Mouse (Mus musculus): Measurements from ENCODE around the gene 9330159F19Rik.
A peak's percentile ranks its signal among the peaks of the same experiment; 100 is the strongest.

9330159F19Rik gene

GRCm38 (mm10) chr10:29211453-29211852 lies at the start of gene 9330159F19Rik:
Gene 9330159F19Rik (plus strand): TSS chr10:29211606.
- DNase-seq, result peak; percentile 82

GRCm38 (mm10) chr10:29161664-29162063 lies 49.7 kb upstream of the 9330159F19Rik start:
- no peak for DNase-seq

GRCm38 (mm10) chr10:29173778-29174177 lies 37.6 kb upstream of the 9330159F19Rik start:
- no peak for DNase-seq

- DNase-seq, result no peak
These were observed 35.8 kb upstream of the 9330159F19Rik start for GRCm38 (mm10) chr10:29175656-29176055.

GRCm38 (mm10) chr10:29176881-29177280 lies 34.5 kb upstream of the 9330159F19Rik start:
- no peak for DNase-seq

- DNase-seq, result no peak
These were observed 33.4 kb upstream of the 9330159F19Rik start for GRCm38 (mm10) chr10:29178003-29178402.

GRCm38 (mm10) chr10:29180210-29180609 lies 31.2 kb upstream of the 9330159F19Rik start:
- no peak for DNase-seq

GRCm38 (mm10) chr10:29181046-29181445 lies 30.4 kb upstream of the 9330159F19Rik start:
- DNase-seq, result no peak

- DNase-seq, result no peak
These were observed 17.6 kb upstream of the 9330159F19Rik start for GRCm38 (mm10) chr10:29193769-29194168.

- no peak for DNase-seq
These were observed 14.6 kb upstream of the 9330159F19Rik start for GRCm38 (mm10) chr10:29196811-29197210.

- DNase-seq, result no peak
These were observed 12.8 kb upstream of the 9330159F19Rik start, which contains the start of gene Gm49353 for GRCm38 (mm10) chr10:29198642-29199041. Gene Gm49353 (plus strand): TSS chr10:29198954.

- no peak for DNase-seq
These were observed 11.6 kb upstream of the 9330159F19Rik start for GRCm38 (mm10) chr10:29199835-29200234.

- no peak for DNase-seq
These were observed 10.8 kb upstream of the 9330159F19Rik start for GRCm38 (mm10) chr10:29200609-29201008.

GRCm38 (mm10) chr10:29206730-29207129 lies 4.7 kb upstream of the 9330159F19Rik start:
- DNase-seq, result peak; percentile 70

- no peak for DNase-seq
These were observed 2.7 kb upstream of the 9330159F19Rik start for GRCm38 (mm10) chr10:29208735-29209134.

- peak; percentile 25 for DNase-seq
These were observed 2.2 kb downstream of the 9330159F19Rik start for GRCm38 (mm10) chr10:29213534-29214100.

GRCm38 (mm10) chr10:29216957-29217356 lies 5.6 kb downstream of the 9330159F19Rik start:
- no peak for DNase-seq

- no peak for DNase-seq
These were observed 6.0 kb downstream of the 9330159F19Rik start for GRCm38 (mm10) chr10:29217451-29217850.

GRCm38 (mm10) chr10:29225329-29225728 lies 13.9 kb downstream of the 9330159F19Rik start:
- no peak for DNase-seq

- DNase-seq, result no peak
These were observed 19.8 kb downstream of the 9330159F19Rik start for GRCm38 (mm10) chr10:29231208-29231607.

Data from embryo, embryonic 11 days (tissue).